Mouse (Mus musculus): ENCODE results near the gene Hbq1b. TPM values are rescaled to one million over a fixed set of nuclear protein-coding genes. Genes with fewer than 3 reads are reported as not detected.

Gene Hbq1b
- polyA plus RNA-seq, 1 experiment from 2014 or later, result 1.4 TPM

GRCm38 (mm10) chr11:32309446-32309845 lies 22.7 kb downstream of the Hbq1b start:
- Histone ChIP-seq H3K4me2 (replicated peaks) (no peak overlapping the region), H3K27me3 (no peaks in the 10 kb centered on the region)

GRCm38 (mm10) chr11:32309928-32310327 lies 23.2 kb downstream of the Hbq1b start:
- Histone ChIP-seq H3K9ac (replicated peaks) (no peak overlapping the region), H3K36me3 (no peaks in the 10 kb centered on the region), H3K4me2 (replicated peaks) (no peak overlapping the region), H3K27ac (no peak overlapping the region), H3K9me3 (no peaks in the 10 kb centered on the region), H3K4me1 (replicated peaks) (no peaks in the 10 kb centered on the region), H3K27me3 (no peaks in the 10 kb centered on the region), H3K4me3 (replicated peaks) (no peak overlapping the region)
- WGBS, result 79% methylated on average over 3 of the region's 3 CpGs
- ATAC-seq, result no peak

More at GRCm38 (mm10) chr11:32309446-32309845, 22.7 kb downstream of the Hbq1b start:
- H3K9me3 ChIP-seq, result no peaks in the 10 kb centered on the region
- 35% methylated on average over 4 of the region's 4 CpGs for WGBS
- no peak overlapping the region for H3K9ac ChIP-seq (replicated peaks)
- H3K27ac ChIP-seq, result no peak overlapping the region
- H3K4me1 ChIP-seq (replicated peaks), result no peaks in the 10 kb centered on the region
- ATAC-seq, result no peak
- no peaks in the 10 kb centered on the region for H3K36me3 ChIP-seq
- no peak overlapping the region for H3K4me3 ChIP-seq (replicated peaks)

GRCm38 (mm10) chr11:32316009-32316408 lies 29.2 kb downstream of the Hbq1b start:
- H3K9ac ChIP-seq (replicated peaks), result no peak overlapping the region
- no peaks in the 10 kb centered on the region for H3K27me3 ChIP-seq
- no peak overlapping the region for H3K27ac ChIP-seq
- H3K4me3 ChIP-seq (replicated peaks), result no peak overlapping the region
- H3K4me2 ChIP-seq (replicated peaks), result no peak overlapping the region
- 86% methylated on average over 3 of the region's 3 CpGs for WGBS
- ATAC-seq, result no peak
- H3K4me1 ChIP-seq (replicated peaks), result no peaks in the 10 kb centered on the region
- no peaks in the 10 kb centered on the region for H3K9me3 ChIP-seq
- no peaks in the 10 kb centered on the region for H3K36me3 ChIP-seq

- H3K27me3 ChIP-seq, result no peaks in the 10 kb centered on the region
- H3K36me3 ChIP-seq, result no peaks in the 10 kb centered on the region
- WGBS, result 70% methylated on average over 11 of the region's 11 CpGs
- H3K4me1 ChIP-seq (replicated peaks), result no peaks in the 10 kb centered on the region
- H3K27ac ChIP-seq, result no peak overlapping the region
- H3K9ac ChIP-seq (replicated peaks), result no peak overlapping the region
- H3K4me3 ChIP-seq (replicated peaks), result no peak overlapping the region
- no peaks in the 10 kb centered on the region for H3K9me3 ChIP-seq
- no peak overlapping the region for H3K4me2 ChIP-seq (replicated peaks)
- 0 out of 2 replicates have a peak, but pooled peaks have one; percentile 35 for ATAC-seq
Measured at GRCm38 (mm10) chr11:32320507-32321195, 33.9 kb downstream of the Hbq1b start.

GRCm38 (mm10) chr11:32321196-32321565 lies 34.4 kb downstream of the Hbq1b start:
- Histone ChIP-seq H3K36me3 (no peaks in the 10 kb centered on the region), H3K9me3 (no peaks in the 10 kb centered on the region), H3K4me3 (replicated peaks) (no peak overlapping the region), H3K4me2 (replicated peaks) (no peak overlapping the region), H3K4me1 (replicated peaks) (no peaks in the 10 kb centered on the region), H3K9ac (replicated peaks) (no peak overlapping the region), H3K27ac (no peak overlapping the region), H3K27me3 (no peaks in the 10 kb centered on the region)
- 0 out of 2 replicates have a peak, but pooled peaks have one; percentile 18 for ATAC-seq
- WGBS, result 35% methylated on average over 8 of the region's 8 CpGs

GRCm38 (mm10) chr11:32324609-32325008 lies 37.8 kb downstream of the Hbq1b start:
- H3K4me1 ChIP-seq (replicated peaks), result no peaks in the 10 kb centered on the region
- H3K9me3 ChIP-seq, result no peaks in the 10 kb centered on the region
- peak; percentile 94 for ATAC-seq
- no peak overlapping the region; the same call in 1 of the 2 replicates for H3K4me2 ChIP-seq (replicated peaks)
- H3K27ac ChIP-seq, result no peak overlapping the region
- H3K27me3 ChIP-seq, result no peaks in the 10 kb centered on the region
- H3K4me3 ChIP-seq (replicated peaks), result no peak overlapping the region
- no peak overlapping the region for H3K9ac ChIP-seq (replicated peaks)
- no peaks in the 10 kb centered on the region for H3K36me3 ChIP-seq
- 12% methylated on average over 15 of the region's 15 CpGs for WGBS

- Histone ChIP-seq H3K4me3 (replicated peaks) (no peak overlapping the region), H3K4me2 (replicated peaks) (no peak overlapping the region), H3K36me3 (no peaks in the 10 kb centered on the region), H3K9me3 (no peaks in the 10 kb centered on the region), H3K27me3 (no peaks in the 10 kb centered on the region), H3K27ac (no peak overlapping the region), H3K9ac (replicated peaks) (no peak overlapping the region), H3K4me1 (replicated peaks) (no peaks in the 10 kb centered on the region)
- ATAC-seq, result no peak
- WGBS, result 62% methylated on average over 6 of the region's 6 CpGs
Measured at GRCm38 (mm10) chr11:32331075-32331474, 44.3 kb downstream of the Hbq1b start.

- Histone ChIP-seq H3K9me3 (no peaks in the 10 kb centered on the region), H3K36me3 (no peaks in the 10 kb centered on the region), H3K4me3 (replicated peaks) (no peak overlapping the region), H3K27me3 (no peaks in the 10 kb centered on the region), H3K9ac (replicated peaks) (no peak overlapping the region), H3K27ac (no peak overlapping the region), H3K4me2 (replicated peaks) (no peak overlapping the region), H3K4me1 (replicated peaks) (no peaks in the 10 kb centered on the region)
- no peak for ATAC-seq
- 69% methylated on average over 5 of the region's 5 CpGs for WGBS
Measured at GRCm38 (mm10) chr11:32331861-32332260, 45.1 kb downstream of the Hbq1b start.

GRCm38 (mm10) chr11:32333235-32333634 lies 46.5 kb downstream of the Hbq1b start:
- Histone ChIP-seq H3K9ac (replicated peaks) (no peak overlapping the region), H3K36me3 (no peaks in the 10 kb centered on the region), H3K27me3 (no peaks in the 10 kb centered on the region), H3K27ac (no peak overlapping the region), H3K9me3 (no peaks in the 10 kb centered on the region), H3K4me1 (replicated peaks) (no peaks in the 10 kb centered on the region), H3K4me2 (replicated peaks) (no peak overlapping the region), H3K4me3 (replicated peaks) (no peak overlapping the region)
- WGBS, result 88% methylated on average over 2 of the region's 2 CpGs
- ATAC-seq, result no peak

GRCm38 (mm10) chr11:32336435-32336907 lies 49.7 kb downstream of the Hbq1b start:
- no peak overlapping the region for H3K4me3 ChIP-seq (replicated peaks)
- no peak overlapping the region for H3K4me2 ChIP-seq (replicated peaks)
- no peak overlapping the region for H3K9ac ChIP-seq (replicated peaks)
- WGBS, result 88% methylated on average over 6 of the region's 6 CpGs
- no peak overlapping the region for H3K27ac ChIP-seq
- H3K4me1 ChIP-seq (replicated peaks), result no peaks in the 10 kb centered on the region
- no peaks in the 10 kb centered on the region for H3K9me3 ChIP-seq
- no peak for ATAC-seq
- no peaks in the 10 kb centered on the region for H3K27me3 ChIP-seq
- no peaks in the 10 kb centered on the region for H3K36me3 ChIP-seq
